Mouse (Mus musculus) CH12.LX (cell line): ENCODE results near the gene Cfap61. TPM values are rescaled to one million over a fixed set of nuclear protein-coding genes. Genes with fewer than 3 reads are reported as not detected.

ENCODE experiments used
- DNase-seq: peaks from one replicate; pipeline ENCODE4 v3.0.0-alpha.2; 2013; ENCODE audit errors: extremely low read depth
- H3K27ac ChIP-seq: 2 replicates; pipeline ENCODE4 v1.5.1; 2012; ENCODE audit warnings: low read depth, mild to moderate bottlenecking, control low read depth, moderate library complexity; ENCODE audit not compliant: insufficient read depth
- H3K27me3 ChIP-seq: replicated peaks from 2 replicates; pipeline ENCODE3; 2012; ENCODE audit warnings: inconsistent platforms
- H3K36me3 ChIP-seq, 2 experiments: replicated peaks in 1 of 2; 2 replicates each; pipeline versions ENCODE3 to v1.6.1; 2012; ENCODE audit warnings: inconsistent platforms in 1 of 2, low read length in 1 of 2, mild to moderate bottlenecking in 1 of 2, mixed read lengths in 1 of 2, moderate library complexity in 1 of 2; ENCODE audit not compliant: control insufficient read depth in 1 of 2, insufficient read depth in 1 of 2
- H3K4me1 ChIP-seq, 2 experiments: 2 replicates each; pipeline ENCODE4 v1.6.1; 2012; ENCODE audit warnings: inconsistent platforms in 1 of 2, moderate library complexity in 1 of 2; ENCODE audit not compliant: insufficient read depth in 2 of 2, control insufficient read depth in 1 of 2
- H3K4me2 ChIP-seq: 2 replicates; pipeline ENCODE4 v1.6.1; 2012; ENCODE audit warnings: low read depth, mild to moderate bottlenecking, control low read depth; ENCODE audit not compliant: poor library complexity, insufficient read depth, severe bottlenecking
- H3K4me3 ChIP-seq, 3 experiments: fragments of 150-350 bp in 1 of 3; sonication (generic) in 1 of 3; replicated peaks in 1 of 3; 2 replicates each; pipeline versions ENCODE3 to v1.5.1; 2011 to 2012; ENCODE audit warnings: low read depth in 2 of 3, low read length in 2 of 3, mild to moderate bottlenecking in 2 of 3, moderate library complexity in 2 of 3, control low read depth in 1 of 3, improper control_type of control experiment in 1 of 3, inconsistent platforms in 1 of 3, mixed read lengths in 1 of 3; ENCODE audit not compliant: poor library complexity in 1 of 3
- H3K79me2 ChIP-seq: replicated peaks from 2 replicates; pipeline ENCODE4 v1.6.1; 2012; ENCODE audit warnings: mild to moderate bottlenecking, moderate library complexity; ENCODE audit not compliant: control insufficient read depth, poor library complexity, insufficient read depth, severe bottlenecking; ENCODE audit errors: extremely low read depth
- H3K9ac ChIP-seq: 2 replicates; pipeline ENCODE4 v1.6.1; 2012; ENCODE audit warnings: low read depth, mild to moderate bottlenecking, control low read depth, moderate library complexity; ENCODE audit not compliant: insufficient read depth
- H3K9me3 ChIP-seq: replicated peaks from 2 replicates; pipeline ENCODE3; 2012; ENCODE audit warnings: low read length, inconsistent platforms, mixed read lengths
- CHD1 ChIP-seq: IDR thresholded peaks from 2 replicates; pipeline ENCODE4 v1.6.1; 2012; ENCODE audit warnings: low read depth, low read length, improper control_type of control experiment, inconsistent platforms
- CHD2 ChIP-seq: IDR thresholded peaks from 2 replicates; pipeline ENCODE4 v1.6.1; 2011; ENCODE audit warnings: low read length, improper control_type of control experiment
- E2F4 ChIP-seq: IDR thresholded peaks from 2 replicates; pipeline ENCODE4 v1.6.1; 2011; ENCODE audit warnings: low read depth, low read length, improper control_type of control experiment; ENCODE audit not compliant: insufficient replicate concordance
- ELF1 ChIP-seq: IDR thresholded peaks from 2 replicates; pipeline ENCODE4 v1.6.1; 2014; ENCODE audit warnings: low read depth, mild to moderate bottlenecking, inconsistent platforms, low read length, improper control_type of control experiment
- EP300 ChIP-seq: IDR thresholded peaks from 2 replicates; pipeline ENCODE4 v1.6.1; 2011; ENCODE audit warnings: low read length, improper control_type of control experiment
- ETS1 ChIP-seq: conservative IDR thresholded peaks from 2 replicates; pipeline ENCODE4 v1.6.1; 2012; ENCODE audit warnings: low read depth, mild to moderate bottlenecking, inconsistent platforms, low read length, improper control_type of control experiment, moderate library complexity
- GABPA ChIP-seq: IDR thresholded peaks from 2 replicates; pipeline ENCODE4 v1.6.1; 2012; ENCODE audit warnings: low read depth, low read length, improper control_type of control experiment, inconsistent platforms; ENCODE audit not compliant: insufficient replicate concordance
- JUN ChIP-seq: IDR thresholded peaks from 2 replicates; pipeline ENCODE4 v1.6.1; 2011; ENCODE audit warnings: low read depth, mild to moderate bottlenecking, low read length, improper control_type of control experiment, moderate library complexity; ENCODE audit not compliant: insufficient read depth
- JUND ChIP-seq: conservative IDR thresholded peaks from 2 replicates; pipeline ENCODE4 v1.6.1; 2011; ENCODE audit warnings: low read depth, low read length, improper control_type of control experiment
- KAT2A ChIP-seq: IDR thresholded peaks from 2 replicates; pipeline ENCODE4 v1.6.1; 2012; ENCODE audit warnings: low read length, improper control_type of control experiment, inconsistent platforms; ENCODE audit not compliant: insufficient replicate concordance
- MAFK ChIP-seq: IDR thresholded peaks from 2 replicates; pipeline ENCODE4 v1.6.1; 2011; ENCODE audit warnings: low read length, improper control_type of control experiment; ENCODE audit not compliant: insufficient replicate concordance
- MAX ChIP-seq: IDR thresholded peaks from 2 replicates; pipeline ENCODE4 v1.6.1; 2011; ENCODE audit warnings: low read length, improper control_type of control experiment
- MAZ ChIP-seq: IDR thresholded peaks from 2 replicates; pipeline ENCODE4 v1.6.1; 2012; ENCODE audit warnings: low read depth, mild to moderate bottlenecking, inconsistent platforms, low read length, improper control_type of control experiment, moderate library complexity
- NELFE ChIP-seq: IDR thresholded peaks from 2 replicates; pipeline ENCODE4 v1.6.1; 2011; ENCODE audit warnings: low read depth, low read length, improper control_type of control experiment
- NRF1 ChIP-seq: IDR thresholded peaks from 2 replicates; pipeline ENCODE4 v1.6.1; 2014; ENCODE audit warnings: low read depth, mild to moderate bottlenecking, inconsistent platforms, low read length, improper control_type of control experiment, moderate library complexity
- PAX5 ChIP-seq: IDR thresholded peaks from 2 replicates; pipeline ENCODE4 v1.6.1; 2012; ENCODE audit warnings: low read length, inconsistent platforms, mixed read lengths
- POLR2A ChIP-seq: IDR thresholded peaks from 2 replicates; pipeline ENCODE4 v1.6.1; 2011; ENCODE audit warnings: low read depth, mild to moderate bottlenecking, improper control_type of control experiment, low read length
- POLR2AphosphoS2 ChIP-seq: IDR thresholded peaks from 2 replicates; pipeline ENCODE4 v1.6.1; 2011; ENCODE audit warnings: low read depth, low read length, improper control_type of control experiment
- RAD21 ChIP-seq: IDR thresholded peaks from 2 replicates; pipeline ENCODE4 v1.6.1; 2011; ENCODE audit warnings: low read depth, mild to moderate bottlenecking, low read length, improper control_type of control experiment, moderate library complexity
- RCOR1 ChIP-seq: conservative IDR thresholded peaks from 2 replicates; pipeline ENCODE4 v1.6.1; 2012; ENCODE audit warnings: low read depth, mild to moderate bottlenecking, inconsistent platforms, low read length, improper control_type of control experiment
- UBTF ChIP-seq: IDR thresholded peaks from 2 replicates; pipeline ENCODE4 v1.6.1; 2012; ENCODE audit warnings: low read depth, mild to moderate bottlenecking, inconsistent platforms, low read length, improper control_type of control experiment, moderate library complexity
- USF1 ChIP-seq: IDR thresholded peaks from 2 replicates; pipeline ENCODE4 v1.6.1; 2014; ENCODE audit warnings: low read depth, mild to moderate bottlenecking, inconsistent platforms, low read length, improper control_type of control experiment
- ZNF384 ChIP-seq: IDR thresholded peaks from 2 replicates; pipeline ENCODE4 v1.6.1; 2012; ENCODE audit warnings: low read depth, low read length, improper control_type of control experiment, inconsistent platforms
- dilution Hi-C: fragments of 300-500 bp; cut with MboI; formaldehyde crosslinking; loops from 2 replicates; pipeline ENCODE4 v1.14.3; 2020; ENCODE audit warnings: low sequenced_read_pairs; ENCODE audit not compliant: extremely low pct_unique_long_range_greater_than_20kb, extremely low pct_ligation_motif_present
- in situ Hi-C: fragments of 300-500 bp; cut with MboI; formaldehyde crosslinking; loops from 3 replicates; pipeline ENCODE4 v1.14.3; 2019; ENCODE audit warnings: low sequenced_read_pairs, low pct_ligation_motif_present, low pct_unique_long_range_greater_than_20kb, mixed read lengths
- polyA plus RNA-seq: library from polyadenylated mRNA; unstranded; fragments of >175 nt; gene quantifications from 2 replicates; pipeline ENCODE4 v1.2.1, GENCODE M21; 2012; ENCODE audit warnings: low read depth; ENCODE audit not compliant: insufficient read length
- total RNA-seq, 2 experiments: library from RNA; depleted of rRNA; stranded (reverse); fragments of 300-350 nt in 1 of 2; fragments of >200 nt in 1 of 2; gene quantifications; 2 replicates each; pipeline ENCODE4 v1.2.3; 2012 to 2014

Gene Cfap61
- total and polyA plus RNA-seq, 3 experiments: 0.34 TPM; not detected in 2

DNA sequence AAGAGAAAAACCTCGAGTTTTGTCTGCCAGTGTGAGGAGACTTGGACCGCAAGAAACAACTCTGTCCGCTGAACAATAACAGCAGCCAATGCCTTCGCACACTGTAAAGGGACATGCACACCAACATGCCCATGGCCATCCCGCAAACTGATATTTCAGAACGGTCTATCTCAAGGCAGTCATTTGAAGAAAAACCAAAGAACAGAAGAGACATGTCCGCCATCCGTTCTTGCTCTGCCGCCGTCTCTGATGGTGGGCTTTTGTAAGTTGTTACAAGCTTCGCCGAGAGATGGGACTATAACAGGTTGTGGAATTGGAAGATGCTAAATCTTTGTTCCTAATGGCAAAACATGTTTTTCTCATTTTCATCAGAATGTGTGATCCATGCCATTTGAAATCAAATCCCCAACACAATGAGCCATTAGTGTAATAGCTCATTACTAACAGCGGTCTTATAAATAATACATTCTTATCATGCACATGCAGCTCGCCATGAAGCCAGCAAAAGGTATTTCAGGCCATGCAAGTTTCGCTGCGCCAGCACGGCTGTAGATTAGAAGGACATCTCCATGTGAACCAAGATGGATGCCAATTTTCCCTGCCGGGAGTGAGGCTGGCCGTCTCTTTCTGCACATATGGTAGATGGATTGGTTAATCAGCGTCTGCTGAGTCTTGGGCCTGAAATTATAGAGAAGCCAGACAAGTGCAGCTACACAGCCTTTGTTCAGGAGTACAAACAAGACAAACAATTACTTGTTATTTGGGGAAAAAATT lies 36.8 kb downstream of the Cfap61 start:
- TF ChIP-seq E2F4 (no peak), KAT2A (no peak), NELFE (no peak), UBTF (no peak), ETS1 (no peak), NRF1 (no peak), MAZ (no peak), POLR2A (no peak), EP300 (no peak), ZNF384 (no peak), POLR2AphosphoS2 (no peak), USF1 (no peak), RAD21 (no peak), MAX (no peak), CHD1 (no peak), JUND (no peak), PAX5 (no peak), JUN (no peak)
- no peaks in the 10 kb centered on the region for H3K36me3 ChIP-seq
- no peaks in the 10 kb centered on the region for H3K27me3 ChIP-seq
- H3K79me2 ChIP-seq: no peaks in the 10 kb centered on the region
- dilution Hi-C loops: no loop called here
- H3K4me1 ChIP-seq: no peaks in the 10 kb centered on the region
- H3K27ac ChIP-seq: no peak overlapping the region
- H3K9ac ChIP-seq: no peak overlapping the region
- H3K9me3 ChIP-seq: no peaks in the 10 kb centered on the region
- no peak overlapping the region for H3K4me2 ChIP-seq
- no peak for DNase-seq
- no peak overlapping the region for H3K4me3 ChIP-seq
- in situ Hi-C loops: loop anchor here (25.0 kb wide), 2 partner anchors 266 to 641 kb away; no protein-coding TSS in a partner anchor

DNA sequence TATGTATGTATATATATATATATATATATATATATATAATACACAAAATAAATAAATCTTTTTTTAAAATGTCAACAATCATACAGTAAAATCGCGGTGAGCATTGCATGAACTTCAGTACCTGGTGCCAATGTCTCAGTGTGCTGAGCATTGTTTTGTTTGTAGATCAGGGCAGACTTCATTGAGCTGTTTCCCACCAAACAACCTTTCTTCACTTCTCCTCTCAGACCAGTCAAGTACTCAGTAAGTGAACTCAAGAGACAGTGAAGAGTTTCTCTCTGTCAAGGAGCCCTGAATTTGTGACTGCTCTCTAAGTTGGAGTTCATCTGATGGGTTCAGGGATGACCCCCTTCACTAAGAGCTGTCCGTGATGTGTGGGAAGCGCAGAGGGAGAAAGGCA lies 38.0 kb downstream of the Cfap61 start:
- Histone ChIP-seq H3K4me1 (no peaks in the 10 kb centered on the region), H3K79me2 (no peaks in the 10 kb centered on the region), H3K4me3 (no peak overlapping the region), H3K27ac (no peak overlapping the region), H3K4me2 (no peak overlapping the region), H3K9ac (no peak overlapping the region), H3K27me3 (no peaks in the 10 kb centered on the region), H3K9me3 (no peaks in the 10 kb centered on the region), H3K36me3 (no peaks in the 10 kb centered on the region)
- in situ Hi-C loops: loop anchor here (25.0 kb wide), 2 partner anchors 265 to 640 kb away; no protein-coding TSS in a partner anchor
- TF ChIP-seq JUN: no peak
- no peak for TF ChIP-seq ZNF384
- TF ChIP-seq RCOR1: no peak
- TF ChIP-seq NELFE: no peak
- TF ChIP-seq MAFK: no peak
- no peak for TF ChIP-seq CHD1
- TF ChIP-seq NRF1: no peak
- no peak for TF ChIP-seq POLR2A
- TF ChIP-seq CHD2: no peak
- TF ChIP-seq ELF1: no peak
- TF ChIP-seq GABPA: no peak
- no peak for DNase-seq
- dilution Hi-C loops: no loop called here
